Mouse (Mus musculus) forebrain, embryonic 14.5 days (tissue): ENCODE measurements around the gene Rimkla. TPM values are rescaled to one million over a fixed set of nuclear protein-coding genes. Genes with fewer than 3 reads are reported as not detected.

Source experiments
- ATAC-seq: fragments of 200-750 bp; cut with Nextera tagmentation; 2 replicates; pipeline ENCODE4 v1.8.0; 2017; ENCODE audit warnings: mild to moderate bottlenecking, moderate library complexity
- DNase-seq: peaks from one replicate; pipeline ENCODE4 v3.0.0-alpha.2; 2015; ENCODE audit warnings: low spot score
- H3K27ac ChIP-seq: fragments of 300-500 bp; sonication (generic); 2 replicates; pipeline ENCODE4 v1.5.1; 2014; ENCODE audit warnings: low read depth, mild to moderate bottlenecking, control low read depth, low read length, moderate library complexity
- H3K27me3 ChIP-seq: fragments of 300-500 bp; sonication (generic); replicated peaks from 2 replicates; pipeline ENCODE4 v1.6.1; 2014; ENCODE audit warnings: low read length, control low read depth, mixed read lengths; ENCODE audit not compliant: control insufficient read depth, insufficient read depth
- H3K36me3 ChIP-seq: fragments of 300-500 bp; sonication (generic); 2 replicates; pipeline ENCODE4 v1.6.1; 2014; ENCODE audit warnings: low read length, control low read depth; ENCODE audit not compliant: control insufficient read depth, insufficient read depth
- H3K4me1 ChIP-seq: fragments of 300-500 bp; sonication (generic); 2 replicates; pipeline ENCODE4 v1.6.1; 2014; ENCODE audit warnings: antibody characterized with exemption, low read length, control low read depth; ENCODE audit not compliant: control insufficient read depth, insufficient read depth
- H3K4me2 ChIP-seq: fragments of 300-500 bp; sonication (generic); 2 replicates; pipeline ENCODE4 v1.6.1; 2014; ENCODE audit warnings: mild to moderate bottlenecking, control low read depth, low read length
- H3K4me3 ChIP-seq: fragments of 300-500 bp; sonication (generic); 2 replicates; pipeline ENCODE4 v1.5.1; 2014; ENCODE audit warnings: low read depth, low read length, control low read depth
- H3K9ac ChIP-seq: fragments of 300-500 bp; sonication (generic); 2 replicates; pipeline ENCODE4 v1.6.1; 2014; ENCODE audit warnings: mild to moderate bottlenecking, low read length, control low read depth, moderate library complexity
- H3K9me3 ChIP-seq: fragments of 300-500 bp; sonication (generic); replicated peaks from 2 replicates; pipeline ENCODE4 v1.6.1; 2016; ENCODE audit warnings: low read length, control low read depth, mixed read lengths; ENCODE audit not compliant: control insufficient read depth
- WGBS: fragments of 180-500 bp; shearing (Covaris S2); extraction: QIAGEN DNeasy Blood & Tissue Kit; methylation state at CpG from one replicate; pipeline ENCODE4 v1.1.7; 2014; 5-methylcytosine and 5-hydroxymethylcytosine counted together
- polyA plus RNA-seq: library from polyadenylated mRNA; unstranded; fragments of >200 nt; fragmentation: Nextera tagmentation; extraction: Ambion mirVana; gene quantifications from 2 replicates; pipeline ENCODE4 v1.2.1, GENCODE M21; 2014

Gene Rimkla
- polyA plus RNA-seq, 1 experiment from 2014 or later, result 17.7 TPM

DNA sequence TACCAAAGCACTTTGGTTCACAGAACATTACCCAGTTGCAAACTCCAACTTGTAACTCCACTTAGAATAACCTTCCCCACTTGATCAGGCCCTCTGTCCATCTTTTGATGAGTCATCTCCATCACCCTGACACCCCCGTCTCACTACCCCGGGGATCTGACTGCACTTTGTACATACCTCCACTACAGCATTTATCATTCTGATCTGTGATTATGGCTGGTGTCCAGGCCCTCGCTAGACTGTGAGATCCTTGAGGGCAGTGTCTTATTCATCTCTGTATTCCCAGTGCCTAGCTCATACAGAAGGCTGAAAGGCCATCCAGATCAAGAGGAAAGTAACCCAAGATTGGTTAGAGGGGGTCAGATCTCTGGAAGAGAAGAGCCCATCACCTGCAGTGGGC lies 71.2 kb downstream of the Rimkla start:
- Histone ChIP-seq H3K4me2 (peak overlapping the region; percentile 77), H3K27me3 (no peaks in the 10 kb centered on the region), H3K4me3 (peak overlapping the region; percentile 59), H3K4me1 (peaks cover 11% of the 10 kb centered on the region; the same call in 1 of the 2 replicates), H3K9me3 (no peaks in the 10 kb centered on the region), H3K36me3 (no peaks in the 10 kb centered on the region), H3K27ac (no peak overlapping the region), H3K9ac (peak overlapping the region; percentile 77)
- ATAC-seq (no peak), DNase-seq (no peak)
- 67% methylated on average over 3 of the region's 3 CpGs for WGBS

DNA sequence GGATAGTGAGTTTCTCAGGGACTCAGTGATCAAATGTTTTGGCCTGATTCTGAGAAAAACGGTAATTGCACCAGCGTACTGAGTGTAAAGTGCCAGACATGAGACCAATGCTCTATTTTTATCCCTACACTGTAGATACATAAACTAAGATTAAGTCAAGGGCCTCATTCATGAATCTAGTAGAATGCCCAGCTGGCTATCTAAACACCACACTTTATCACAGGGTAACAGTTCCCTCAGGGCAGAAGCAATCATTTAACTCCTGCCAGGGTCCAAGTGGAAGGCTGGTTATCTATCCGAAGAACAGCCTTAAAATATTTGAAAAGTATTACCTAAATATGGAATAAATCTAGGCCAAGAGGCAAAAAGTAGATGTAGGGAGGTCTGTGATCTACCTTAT lies 74.5 kb downstream of the Rimkla start:
- H3K4me1 ChIP-seq, result peaks cover 17% of the 10 kb centered on the region
- no peaks in the 10 kb centered on the region for H3K36me3 ChIP-seq
- H3K27ac ChIP-seq, result no peak overlapping the region
- 94% methylated on average over 3 of the region's 3 CpGs for WGBS
- DNase-seq (no peak), ATAC-seq (no peak)
- no peak overlapping the region for H3K4me3 ChIP-seq
- H3K4me2 ChIP-seq, result no peak overlapping the region
- H3K9ac ChIP-seq, result no peak overlapping the region
- H3K9me3 ChIP-seq, result no peaks in the 10 kb centered on the region
- no peaks in the 10 kb centered on the region for H3K27me3 ChIP-seq

DNA sequence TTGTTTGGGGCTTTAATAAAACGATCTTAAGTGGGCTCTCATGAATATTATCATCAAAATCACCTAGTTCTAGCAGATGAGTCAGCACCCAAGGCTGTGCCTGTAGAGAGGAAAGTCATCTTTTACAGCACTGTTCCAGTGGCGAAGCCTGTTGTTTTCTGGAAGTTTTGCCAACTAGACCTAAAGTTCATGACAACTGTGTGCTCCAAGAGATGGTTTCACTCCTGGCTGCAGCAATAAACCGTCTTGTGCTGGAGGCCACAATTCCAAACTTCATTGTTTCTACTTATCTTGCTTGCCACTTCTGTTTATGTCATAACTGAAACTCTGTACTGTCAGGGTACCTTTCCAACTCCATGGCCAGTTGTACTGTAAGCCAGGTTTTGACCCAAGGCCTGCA lies 75.2 kb downstream of the Rimkla start:
- WGBS, result 84% methylated on average over 3 of the region's 3 CpGs
- no peak overlapping the region for H3K9ac ChIP-seq

More for the DNA sequence above, 75.2 kb downstream of the Rimkla start:
- H3K4me3 ChIP-seq, result no peak overlapping the region
- ATAC-seq (no peak), DNase-seq (no peak)
- H3K36me3 ChIP-seq, result no peaks in the 10 kb centered on the region
- H3K27ac ChIP-seq, result no peak overlapping the region
- no peaks in the 10 kb centered on the region for H3K9me3 ChIP-seq
- no peak overlapping the region for H3K4me2 ChIP-seq
- no peaks in the 10 kb centered on the region for H3K27me3 ChIP-seq
- H3K4me1 ChIP-seq, result peaks cover 19% of the 10 kb centered on the region

Other genes starting within 250 kb of the Rimkla start
- 0.13 and 0.35 TPM in 2 replicates for gene Cldn19, start 237.2 kb downstream of the Rimkla start, polyA plus RNA-seq
- gene Ybx1, start 198.0 kb downstream of the Rimkla start, polyA plus RNA-seq, result 963 and 964 TPM in 2 replicates
- gene Ppih, start 172.1 kb downstream of the Rimkla start, polyA plus RNA-seq, result 84.1 and 95.8 TPM in 2 replicates
- gene Ccdc30, start 77.1 kb downstream of the Rimkla start, polyA plus RNA-seq, result 14.0 and 14.4 TPM in 2 replicates
- gene Ppcs, start 70.2 kb downstream of the Rimkla start, polyA plus RNA-seq, result 17.1 and 23.0 TPM in 2 replicates
- 0.30 and 0.38 TPM in 2 replicates for gene Zmynd12, start 69.8 kb downstream of the Rimkla start, polyA plus RNA-seq
- 19.8 and 25.0 TPM in 2 replicates for gene Foxj3, start 44.4 kb upstream of the Rimkla start, polyA plus RNA-seq
- gene Frg2f1, start 46.9 kb upstream of the Rimkla start, polyA plus RNA-seq, result 4.2 and 6.5 TPM in 2 replicates
- not detected in 2 replicates for gene Guca2a, start 145.1 kb upstream of the Rimkla start, polyA plus RNA-seq
- not detected in 2 replicates for gene Guca2b, start 166.3 kb upstream of the Rimkla start, polyA plus RNA-seq
- gene Hivep3, start 241.2 kb upstream of the Rimkla start, polyA plus RNA-seq, result 13.8 and 18.8 TPM in 2 replicates